Mouse (Mus musculus) testis, adult 2 months (tissue): ENCODE results near the gene Rapgef3. TPM values are rescaled to one million over a fixed set of nuclear protein-coding genes. Genes with fewer than 3 reads are reported as not detected.

ENCODE experiments used
- H3K27ac ChIP-seq: fragments of 200-500 bp; 2 replicates; pipeline ENCODE4 v1.5.1; 2012; ENCODE audit warnings: low read depth, low read length; ENCODE audit not compliant: control insufficient read depth, insufficient read depth
- H3K27me3 ChIP-seq: fragments of 200-500 bp; 2 replicates; pipeline ENCODE4 v1.6.1; 2012; ENCODE audit warnings: mild to moderate bottlenecking, low read length, moderate library complexity; ENCODE audit not compliant: control insufficient read depth, insufficient read depth
- H3K36me3 ChIP-seq: fragments of 200-500 bp; 2 replicates; pipeline ENCODE4 v1.6.1; 2012; ENCODE audit warnings: mild to moderate bottlenecking, low read length; ENCODE audit not compliant: control insufficient read depth, insufficient read depth
- H3K4me1 ChIP-seq: fragments of 200-500 bp; 2 replicates; pipeline ENCODE4 v1.6.1; 2012; ENCODE audit warnings: low read length; ENCODE audit not compliant: control insufficient read depth, insufficient read depth
- H3K4me3 ChIP-seq: fragments of 200-500 bp; 2 replicates; pipeline ENCODE4 v1.5.1; 2012; ENCODE audit warnings: low read depth, mild to moderate bottlenecking, low read length, moderate library complexity, mixed read lengths; ENCODE audit not compliant: control insufficient read depth
- CTCF ChIP-seq: fragments of 200-500 bp; IDR thresholded peaks from 2 replicates; pipeline ENCODE4 v1.5.1; 2012; ENCODE audit warnings: low read depth, mild to moderate bottlenecking, inconsistent platforms, low read length, moderate library complexity; ENCODE audit not compliant: control insufficient read depth, insufficient read depth, insufficient replicate concordance
- POLR2A ChIP-seq: fragments of 200-500 bp; IDR thresholded peaks from 2 replicates; pipeline ENCODE4 v1.6.1; 2012; ENCODE audit warnings: low read depth, mild to moderate bottlenecking, inconsistent platforms, low read length, moderate library complexity; ENCODE audit not compliant: control insufficient read depth
- polyA plus RNA-seq: library from polyadenylated mRNA; depleted of rRNA; stranded (reverse); fragments of >200 nt; gene quantifications from 2 replicates; pipeline ENCODE4 v1.2.3, GENCODE M21; 2012

Rapgef3 gene
- polyA plus RNA-seq, 1 experiment, result 16.1 TPM

DNA sequence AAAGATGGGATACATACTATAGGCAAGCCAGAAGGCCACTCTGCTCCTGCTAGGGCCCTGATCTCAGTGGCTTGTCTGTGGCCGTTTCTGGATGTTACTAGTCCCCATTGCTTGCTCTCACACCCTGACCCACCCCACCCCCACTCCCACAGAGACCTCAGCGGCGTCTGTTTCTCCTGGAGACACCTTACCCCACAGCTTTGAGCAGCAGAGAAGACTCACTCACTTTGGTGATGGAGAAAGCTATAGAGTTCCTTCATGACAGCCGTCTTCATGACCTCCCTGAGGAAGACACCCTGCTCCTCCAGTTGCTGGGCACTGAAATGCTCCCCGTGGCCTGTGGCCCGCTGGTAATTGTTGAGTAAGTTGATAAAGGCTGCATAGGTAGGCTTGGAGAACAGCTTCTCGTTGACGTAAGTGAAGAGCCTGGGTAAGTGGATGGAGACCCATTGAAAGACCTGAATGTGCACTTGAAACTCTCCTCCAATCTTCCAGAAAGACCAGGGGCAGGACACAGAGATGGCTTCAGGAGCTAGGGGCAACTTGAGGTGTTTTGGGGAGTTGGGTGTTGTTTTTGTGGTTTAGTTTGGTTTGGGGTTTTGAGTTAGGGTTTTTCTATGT is 49.1 kb downstream of the Rapgef3 start:
- H3K4me3 ChIP-seq, result no peak overlapping the region
- no peak for TF ChIP-seq POLR2A
- no peaks in the 10 kb centered on the region for H3K27me3 ChIP-seq
- peak overlapping the region; percentile 47; the same call in 1 of the 2 replicates for H3K27ac ChIP-seq
- H3K36me3 ChIP-seq, result no peaks in the 10 kb centered on the region
- H3K4me1 ChIP-seq, result peaks cover 4% of the 10 kb centered on the region

DNA sequence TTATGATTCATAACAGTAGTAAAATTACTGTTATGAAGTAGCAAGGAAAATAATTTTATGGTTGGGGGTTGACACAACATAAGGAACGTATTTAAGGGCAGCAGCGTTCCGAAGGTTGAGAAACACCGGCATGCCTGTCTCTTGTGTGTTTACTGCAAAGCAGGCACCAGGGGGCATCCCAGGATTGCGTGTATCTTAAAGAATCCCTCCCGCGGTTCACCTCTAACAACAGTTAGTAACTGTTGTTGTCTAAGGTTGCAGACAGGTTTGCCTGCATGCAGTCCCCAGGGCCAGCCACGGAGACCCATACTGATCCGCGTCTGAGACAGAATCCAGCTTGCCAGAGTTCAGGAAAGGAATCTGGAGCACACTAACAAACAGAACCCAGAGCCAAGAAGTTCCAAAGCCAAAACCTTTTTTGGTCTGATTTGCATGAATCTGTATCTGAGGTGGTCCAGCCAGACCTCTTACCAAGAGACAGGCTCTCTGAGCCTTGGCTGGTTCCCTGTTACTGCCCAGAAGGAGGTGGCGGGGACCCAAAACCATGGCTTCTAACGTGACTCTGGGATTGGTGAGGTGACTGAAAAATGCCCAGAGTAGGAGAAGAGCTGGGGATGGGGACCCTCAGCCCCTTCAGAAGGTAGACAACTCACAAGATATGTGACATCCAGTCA is 49.8 kb downstream of the Rapgef3 start:
- no peaks in the 10 kb centered on the region for H3K36me3 ChIP-seq
- peaks cover 7% of the 10 kb centered on the region; the same call in 1 of the 2 replicates for H3K4me1 ChIP-seq
- H3K27ac ChIP-seq, result peak overlapping the region; percentile 47; the same call in 1 of the 2 replicates
- no peaks in the 10 kb centered on the region for H3K27me3 ChIP-seq
- H3K4me3 ChIP-seq, result no peak overlapping the region
- TF ChIP-seq CTCF (peak; percentile 56; the same call in 1 of the 2 replicates), POLR2A (no peak)

DNA sequence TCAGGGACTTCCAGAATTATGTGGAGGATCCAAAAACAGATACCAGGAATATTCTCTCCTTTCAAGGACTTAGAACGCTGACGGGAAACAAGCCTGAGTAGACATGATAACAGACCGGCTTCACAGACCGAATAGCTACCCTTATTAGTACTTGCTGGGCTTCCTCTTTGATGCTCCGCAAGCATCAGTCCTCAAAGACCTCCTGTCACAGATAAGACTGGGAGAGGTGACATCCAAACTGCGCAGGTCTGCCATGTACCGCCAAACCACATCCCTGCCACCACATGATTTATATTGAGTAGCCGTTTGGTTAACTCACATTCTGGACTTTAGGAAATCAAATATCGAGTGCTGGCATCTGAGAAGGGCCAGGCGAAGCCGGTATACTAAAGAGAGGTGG is 51.0 kb downstream of the Rapgef3 start:
- Histone ChIP-seq H3K36me3 (no peaks in the 10 kb centered on the region), H3K27me3 (no peaks in the 10 kb centered on the region), H3K4me3 (no peak overlapping the region), H3K4me1 (peaks cover 7% of the 10 kb centered on the region; the same call in 1 of the 2 replicates), H3K27ac (peak overlapping the region; percentile 57)
- no peak for TF ChIP-seq POLR2A
- no peak for TF ChIP-seq CTCF

DNA sequence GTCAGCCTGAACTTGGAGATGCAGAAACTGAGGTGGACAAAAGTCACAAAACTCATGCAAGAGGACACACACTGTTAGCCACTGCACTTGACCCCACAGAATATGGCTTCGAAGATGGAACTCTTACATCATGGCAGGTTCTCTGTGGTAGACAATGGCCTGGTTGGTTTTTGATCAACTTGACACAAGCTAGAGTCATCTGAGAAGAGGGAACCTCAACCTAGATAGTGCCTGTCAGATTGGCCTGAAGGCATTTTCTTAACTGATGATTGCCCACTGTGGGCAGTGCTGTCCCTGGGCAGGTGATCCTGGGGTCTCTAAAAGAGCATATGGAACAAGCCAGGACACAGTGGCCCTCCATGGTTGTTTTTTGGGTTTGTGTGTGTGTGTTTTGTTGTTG is 52.0 kb downstream of the Rapgef3 start:
- Histone ChIP-seq H3K27ac (no peak overlapping the region), H3K4me1 (peaks cover 7% of the 10 kb centered on the region; the same call in 1 of the 2 replicates), H3K36me3 (no peaks in the 10 kb centered on the region), H3K4me3 (no peak overlapping the region), H3K27me3 (no peaks in the 10 kb centered on the region)
- TF ChIP-seq CTCF (no peak), POLR2A (no peak)

DNA sequence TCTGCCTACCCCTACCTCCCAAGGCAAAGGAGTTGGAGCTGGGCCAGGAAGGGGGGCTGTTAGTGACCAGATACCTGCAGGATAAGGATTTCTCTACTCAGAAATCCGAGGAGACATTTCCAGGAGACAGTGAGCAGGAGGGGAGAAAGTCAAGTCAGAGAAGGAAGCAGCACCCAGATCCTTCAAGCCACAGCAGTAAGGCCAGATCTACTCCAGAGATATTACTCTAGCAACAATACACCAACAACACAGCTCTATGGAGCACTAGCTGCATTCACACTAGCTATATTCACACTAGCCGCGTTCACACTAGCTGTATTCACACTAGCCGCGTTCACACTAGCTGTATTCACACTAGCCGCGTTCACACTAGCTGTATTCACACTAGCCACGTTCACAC is 52.7 kb downstream of the Rapgef3 start:
- H3K27me3 ChIP-seq, result no peaks in the 10 kb centered on the region
- H3K27ac ChIP-seq, result no peak overlapping the region
- no peak for TF ChIP-seq POLR2A
- no peak for TF ChIP-seq CTCF
- H3K36me3 ChIP-seq, result no peaks in the 10 kb centered on the region
- H3K4me1 ChIP-seq, result peaks cover 6% of the 10 kb centered on the region; the same call in 1 of the 2 replicates
- H3K4me3 ChIP-seq, result no peak overlapping the region

DNA sequence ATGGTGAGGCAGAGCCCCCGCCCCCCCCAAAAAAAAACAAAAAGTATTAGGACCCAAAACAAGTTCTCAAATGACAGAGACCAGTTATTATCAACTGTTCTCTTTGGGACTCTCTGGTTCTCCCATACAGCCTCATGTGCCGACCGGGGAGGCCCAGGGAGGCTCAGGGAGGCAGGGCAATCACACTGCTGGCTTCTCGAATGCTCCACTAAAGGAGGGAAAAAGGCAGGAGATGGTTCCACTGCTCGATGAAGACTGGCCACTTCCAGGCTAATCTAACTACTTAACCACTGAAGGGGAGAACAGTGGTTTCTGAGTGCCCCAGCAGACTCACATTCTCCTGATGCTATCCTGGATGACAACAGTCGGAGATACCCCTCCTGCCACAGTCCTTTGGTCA is 55.2 kb downstream of the Rapgef3 start:
- peak overlapping the region; percentile 10; the same call in 1 of the 2 replicates for H3K27ac ChIP-seq
- H3K4me3 ChIP-seq, result no peak overlapping the region
- H3K36me3 ChIP-seq, result no peaks in the 10 kb centered on the region
- H3K4me1 ChIP-seq, result peaks cover 4% of the 10 kb centered on the region; the same call in 1 of the 2 replicates
- H3K27me3 ChIP-seq, result no peaks in the 10 kb centered on the region
- no peak for TF ChIP-seq CTCF
- TF ChIP-seq POLR2A, result no peak

DNA sequence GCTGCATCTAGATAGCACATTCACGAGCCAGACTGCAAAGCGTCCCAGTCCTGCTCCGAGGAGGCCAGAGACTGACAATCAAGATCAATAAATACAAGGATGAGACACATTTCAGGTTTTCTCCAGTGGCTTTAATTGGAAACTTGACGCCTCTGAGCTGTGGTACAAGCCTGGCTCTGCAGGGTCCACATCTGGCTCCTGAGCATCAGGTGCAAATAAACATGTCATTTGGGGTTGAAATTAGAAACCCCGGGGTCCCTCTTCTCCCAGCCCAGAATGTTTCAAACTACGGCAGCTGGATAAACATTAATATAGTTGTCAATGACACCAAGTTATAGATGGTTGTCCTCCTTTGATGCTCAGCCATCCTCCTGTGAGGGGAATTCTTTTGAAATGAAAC is 56.9 kb downstream of the Rapgef3 start:
- Histone ChIP-seq H3K4me3 (no peak overlapping the region), H3K27ac (no peak overlapping the region), H3K27me3 (no peaks in the 10 kb centered on the region), H3K36me3 (no peaks in the 10 kb centered on the region), H3K4me1 (peaks cover 4% of the 10 kb centered on the region; the same call in 1 of the 2 replicates)
- TF ChIP-seq CTCF (no peak), POLR2A (no peak)
